Mouse (Mus musculus): ENCODE results near the gene Phb.

Phb gene

DNA sequence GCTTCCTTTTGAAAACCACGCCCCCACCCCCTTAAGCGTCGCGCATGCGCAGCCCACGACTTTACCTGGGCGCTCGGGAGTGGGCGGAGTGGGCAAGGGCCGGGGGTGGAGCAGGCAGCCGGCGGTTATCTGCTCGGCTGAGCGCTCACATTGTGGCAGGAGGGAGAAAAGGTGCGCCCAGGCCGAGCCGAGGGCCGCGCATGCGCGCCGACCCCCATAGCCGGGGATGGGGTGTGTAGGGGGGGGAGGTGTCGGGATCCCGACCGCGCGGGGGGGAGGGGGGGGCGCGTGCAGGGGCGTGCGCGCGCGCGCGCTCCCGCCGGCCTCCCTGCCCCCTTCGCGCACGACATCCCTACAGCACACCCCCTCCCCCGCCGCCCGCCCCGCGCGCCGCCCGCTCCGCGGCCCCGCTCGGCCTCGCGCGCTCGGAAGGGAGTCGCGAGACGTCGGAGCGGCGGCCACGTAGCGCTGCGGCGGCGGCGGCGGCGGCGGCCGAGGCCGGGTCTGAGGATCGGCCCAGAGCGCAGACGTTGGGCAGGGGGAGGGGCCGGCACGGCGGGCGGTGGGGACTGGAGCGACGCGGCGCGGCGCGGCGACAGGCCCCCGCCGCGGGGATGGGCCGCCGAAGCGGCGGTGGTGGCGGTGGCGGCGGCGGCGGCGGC is 45.9 kb downstream of the Phb start, which contains the start of gene Zfp652:
Gene Zfp652, plus strand, starts transcription at position 111 of the 662 bp plus-strand sequence.
- peak; percentile 71 to 72 for DNase-seq (ENCODE audit: low spot score in 2 of 2)

DNA sequence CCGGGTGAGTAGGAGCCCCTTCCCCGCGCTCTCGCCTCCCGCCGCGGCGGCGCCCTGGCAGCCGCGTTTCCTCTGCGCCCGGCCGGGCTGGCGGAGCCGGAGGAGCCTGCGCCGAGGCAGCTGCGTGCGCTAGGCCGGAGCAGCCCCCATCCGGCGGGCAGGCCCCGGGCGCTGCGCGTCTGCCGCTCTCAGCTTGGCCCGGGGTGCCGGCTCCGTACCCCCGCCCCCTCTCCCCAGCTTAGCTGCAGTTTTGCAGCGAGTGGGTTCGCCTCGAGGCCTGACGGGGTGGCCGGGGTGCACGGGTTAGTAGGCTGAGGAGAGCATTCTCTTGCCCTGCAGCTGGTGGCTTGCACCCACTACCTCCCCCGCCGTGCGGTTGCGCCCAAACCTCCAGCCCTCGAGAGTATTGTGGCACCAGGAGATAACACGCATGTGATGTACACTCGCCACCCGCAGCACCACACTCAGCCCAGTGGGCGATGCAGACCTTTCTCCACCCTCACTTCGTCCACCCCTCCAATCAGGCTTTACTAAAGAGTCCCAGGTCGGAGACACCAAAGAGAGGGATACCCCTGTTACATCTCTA is 46.6 kb downstream of the Phb start:
- peak; percentile 44 to 48 for DNase-seq (ENCODE audit: low spot score in 2 of 2)

- no peak for DNase-seq (ENCODE audit: low spot score in 2 of 2)
These were observed 47.1 kb downstream of the Phb start for GRCm38 (mm10) chr11:95713811-95714241.

DNA sequence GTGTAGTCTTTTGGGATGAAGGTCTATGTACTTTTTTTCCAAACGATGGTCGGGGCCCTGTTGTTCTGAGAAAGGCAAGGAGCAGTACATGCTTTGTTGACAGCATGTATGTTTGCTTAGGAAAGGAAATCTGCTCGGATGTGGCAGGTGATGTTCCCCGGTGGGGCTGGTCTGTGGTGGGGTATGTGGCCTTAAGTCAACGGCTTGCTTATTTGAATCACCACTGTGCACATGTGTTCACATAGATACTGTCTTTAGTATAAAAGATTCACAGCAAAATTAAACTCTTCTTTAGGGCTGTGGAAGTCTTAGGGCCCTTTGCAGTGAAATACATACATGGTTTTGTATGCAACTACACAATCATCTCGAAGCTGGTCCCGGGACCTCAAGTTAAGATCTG is 47.7 kb downstream of the Phb start:
- DNase-seq (ENCODE audit: low spot score in 2 of 2): no peak

GRCm38 (mm10) chr11:95716136-95716535 is 49.4 kb downstream of the Phb start:
- DNase-seq (ENCODE audit: low spot score in 2 of 2): no peak

GRCm38 (mm10) chr11:95719356-95719755 is 52.6 kb downstream of the Phb start:
- no peak for DNase-seq (ENCODE audit: low spot score in 2 of 2)

GRCm38 (mm10) chr11:95723287-95723686 is 56.5 kb downstream of the Phb start, which contains the start of gene B130006D01Rik:
Gene B130006D01Rik, plus strand, starts transcription at chr11:95723587.
- DNase-seq (ENCODE audit: low spot score in 2 of 2): no peak

GRCm38 (mm10) chr11:95724466-95724865 is 57.7 kb downstream of the Phb start:
- DNase-seq (ENCODE audit: low spot score in 2 of 2): no peak

GRCm38 (mm10) chr11:95726156-95726555 is 59.4 kb downstream of the Phb start:
- no peak for DNase-seq (ENCODE audit: low spot score in 2 of 2)

GRCm38 (mm10) chr11:95727947-95728346 is 61.2 kb downstream of the Phb start:
- no peak for DNase-seq (ENCODE audit: low spot score in 2 of 2)

DNA sequence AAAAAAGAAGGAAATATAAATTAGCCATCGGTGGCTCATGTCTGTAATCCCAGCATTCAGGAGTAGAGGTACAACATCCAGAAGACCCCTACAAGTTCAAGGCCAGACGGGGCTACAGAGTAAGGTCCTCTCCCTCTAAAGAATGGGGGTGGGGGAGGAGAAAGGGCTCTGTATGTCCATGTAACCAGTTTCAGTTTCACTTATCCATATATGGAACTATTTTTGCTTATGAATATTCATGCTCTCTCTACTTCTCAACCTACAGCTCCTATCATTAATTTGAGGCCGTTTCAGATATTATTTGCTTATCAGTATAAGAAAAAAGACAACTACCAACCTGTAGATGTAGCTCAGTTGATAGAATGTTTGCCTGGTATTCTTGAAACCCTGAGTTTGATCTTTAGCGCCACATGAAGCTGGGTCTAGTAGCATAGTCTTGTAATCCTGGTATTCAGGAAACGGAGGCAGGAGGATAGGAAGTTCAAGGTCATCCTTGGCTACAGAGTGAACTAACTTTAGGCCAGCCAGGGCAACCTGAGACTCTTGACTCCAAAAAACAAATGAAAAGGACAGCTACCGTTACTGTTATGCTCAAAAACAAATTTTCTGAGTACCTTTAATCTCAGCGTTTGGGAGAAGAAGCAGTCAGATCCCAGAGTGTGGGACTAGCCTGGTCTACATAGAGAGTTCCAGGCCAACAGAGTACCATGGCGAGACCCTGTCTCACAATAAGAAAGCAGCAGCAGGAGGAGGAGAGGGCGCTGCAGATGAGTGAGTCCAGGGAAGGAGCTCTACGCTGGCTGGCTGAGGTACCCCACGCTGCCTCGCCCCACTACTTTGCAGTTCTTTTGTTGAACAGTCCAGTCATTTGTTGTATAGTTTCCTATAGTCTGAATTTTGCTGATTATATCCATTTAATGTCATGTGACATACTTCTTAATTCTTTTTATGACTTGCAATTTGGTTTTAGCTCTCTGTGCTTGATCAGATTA is 62.5 kb downstream of the Phb start:
- DNase-seq (ENCODE audit: low spot score in 2 of 2): no peak
